Mouse (Mus musculus) small intestine, adult 2 months (tissue): Measurements from ENCODE around the gene Nfkb1.

Source experiments
- CTCF ChIP-seq: fragments of 200-500 bp; IDR thresholded peaks from 2 replicates; pipeline ENCODE4 v1.5.1; 2012; ENCODE audit warnings: low read depth, mild to moderate bottlenecking, control low read depth, inconsistent platforms, low read length, moderate library complexity, mixed read lengths; ENCODE audit not compliant: insufficient replicate concordance, insufficient read length; ENCODE audit errors: extremely low read depth
- POLR2A ChIP-seq: fragments of 200-500 bp; IDR thresholded peaks from 2 replicates; pipeline ENCODE4 v1.6.1; 2012; ENCODE audit warnings: low read depth, mild to moderate bottlenecking, control low read depth, inconsistent platforms, low read length, moderate library complexity

- no peak for TF ChIP-seq CTCF
- no peak for TF ChIP-seq POLR2A
Observed at GRCm38 (mm10) chr3:135702658-135703057, 11.3 kb upstream of the Nfkb1 start.
